7 mouse cellular contexts compared by ENCODE assay signal in the genomic region with DNA sequence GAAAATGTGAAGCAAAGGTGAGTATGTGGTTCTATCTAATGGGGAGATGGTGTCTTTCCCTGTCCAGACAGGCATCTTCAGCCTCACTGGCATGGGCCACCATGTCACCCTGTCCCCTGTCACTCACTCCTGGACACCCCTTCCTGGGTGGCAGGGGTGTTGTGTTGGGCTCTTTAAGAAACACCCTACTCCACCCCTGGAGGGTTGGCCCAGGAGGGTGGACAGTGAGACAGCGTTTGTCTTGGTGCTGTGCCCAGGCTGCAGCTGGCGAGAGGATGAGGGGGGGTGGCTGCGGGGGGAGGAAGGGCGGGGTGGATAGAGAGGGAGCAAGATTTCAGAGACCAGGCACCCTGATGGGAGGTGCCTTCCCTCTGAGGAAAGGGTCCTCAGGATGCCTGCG. TPM values are rescaled to one million over a fixed set of nuclear protein-coding genes. Genes with fewer than 3 reads are reported as not detected.
DNase-seq lines count a peak whose midpoint lies in the region; ATAC-seq lines count a peak whose summit lies in the region.

No protein-coding gene starts in this region.

- no peak overlapping the region; the same call in 1 of the 2 replicates for H3K9ac ChIP-seq in heart, embryonic 14.5 days (ENCODE audit: low read length)
- H3K9ac ChIP-seq in stomach, embryonic 15.5 days = no peak overlapping the region

- H3K9me3 ChIP-seq in heart, embryonic 14.5 days (ENCODE audit: control insufficient read depth, low read length) = no peaks in the 10 kb centered on the region
- H3K9me3 ChIP-seq in stomach, embryonic 15.5 days = no peaks in the 10 kb centered on the region

- DNase-seq in Muller cell, postnatal 12 days (ENCODE audit: inconsistent ontology term) = peak; percentile 76
- peak; percentile 85 for DNase-seq in adrenal gland, postnatal 10 days
- DNase-seq in kidney, postnatal 14 days = peak; percentile 83

- H3K27me3 ChIP-seq in heart, embryonic 14.5 days (ENCODE audit: control insufficient read depth, insufficient read depth, low read length) = no peaks in the 10 kb centered on the region
- H3K27me3 ChIP-seq in stomach, embryonic 15.5 days (replicated peaks) = no peaks in the 10 kb centered on the region

- peak overlapping the region; percentile 52 for H3K4me2 ChIP-seq in heart, embryonic 14.5 days (ENCODE audit: low read length)
- H3K4me2 ChIP-seq in stomach, embryonic 15.5 days = peak overlapping the region; percentile 28; the same call in 1 of the 2 replicates

- peaks cover 50% of the 10 kb centered on the region for H3K36me3 ChIP-seq in heart, embryonic 14.5 days (ENCODE audit: control insufficient read depth, insufficient read depth, low read length)
- peaks cover 14% of the 10 kb centered on the region for H3K36me3 ChIP-seq in stomach, embryonic 15.5 days

- 38% methylated on average over 5 of the region's 5 CpGs for WGBS in heart, embryonic 14.5 days
- 42% methylated on average over 5 of the region's 5 CpGs for WGBS in stomach, embryonic 15.5 days

- H3K4me1 ChIP-seq in heart, embryonic 14.5 days (ENCODE audit: control insufficient read depth in 2 of 2, insufficient read depth in 2 of 2, low read length in 2 of 2) = peaks cover 63 to 86% of the 10 kb centered on the region in 2 experiments
- peaks cover 83% of the 10 kb centered on the region for H3K4me1 ChIP-seq in stomach, embryonic 15.5 days

- no peak for ATAC-seq in heart, embryonic 14.5 days (ENCODE audit: insufficient number of reproducible peaks, insufficient read depth, low FRiP score, low read depth)
- ATAC-seq in stomach, embryonic 15.5 days (ENCODE audit: insufficient read depth, low FRiP score, low read depth) = no peak
- no peak for ATAC-seq in erythroid progenitor cell, adult 5-6 weeks (replicated peaks; ENCODE audit: low FRiP score, poor library complexity, severe bottlenecking)
- ATAC-seq in inflammation-experienced regulatory T-cells, adult 6 months = no peak

- peak overlapping the region; percentile 15 to 42; a peak in 3 of 4 replicates for H3K27ac ChIP-seq in heart, embryonic 14.5 days (replicated peaks in 1 of 2; ENCODE audit: control insufficient read depth in 1 of 2, insufficient read depth in 1 of 2, low read depth in 2 of 2, low read length in 2 of 2)
- 0 out of 2 replicates have a peak overlapping the region, but pooled peaks have one; percentile 1 for H3K27ac ChIP-seq in stomach, embryonic 15.5 days

- H3K4me3 ChIP-seq in heart, embryonic 14.5 days (ENCODE audit: control insufficient read depth in 1 of 2, insufficient read depth in 1 of 2, low read depth in 1 of 2, low read length in 2 of 2) = no peak overlapping the region
- H3K4me3 ChIP-seq in stomach, embryonic 15.5 days (replicated peaks) = no peak overlapping the region

RNA-seq across cellular contexts. Expression of a gene that starts 5.1 kb away (rescaled TPM):
- total RNA-seq in adrenal gland, postnatal 10 days (2021) = 10 to 100 TPM; 64.5 to 84.6 TPM
- polyA plus RNA-seq in heart, embryonic 14.5 days (2014; fragmentation: Nextera tagmentation; extraction: Ambion mirVana) = 27.2 and 30.1 TPM in 2 replicates
- 34.6 and 34.7 TPM in 2 replicates for polyA plus RNA-seq in stomach, embryonic 15.5 days (2015; fragmentation: Nextera tagmentation; extraction: Ambion mirVana)
- 0.36 TPM in 1 of 2 replicates, not detected in the other for total RNA-seq in erythroid progenitor cell, adult 5-6 weeks (2015; ENCODE audit: low replicate concordance)
- total RNA-seq in erythroid progenitor cell, adult 5-6 weeks (2017; ENCODE audit: low replicate concordance) = not detected in 2 replicates
- 1 to 10 TPM; 3.3 to 4.2 (median 3.8) TPM for polyA plus RNA-seq in inflammation-experienced regulatory T-cells, adult 6 months (2017; shearing (Covaris generic))

RNA-seq across cellular contexts. Expression of a gene that starts 30.7 kb away (rescaled TPM):
- 10 to 100 TPM; 27.4 to 31.5 TPM for total RNA-seq in adrenal gland, postnatal 10 days (2021)
- 12.0 and 12.4 TPM in 2 replicates for polyA plus RNA-seq in heart, embryonic 14.5 days (2014; fragmentation: Nextera tagmentation; extraction: Ambion mirVana)
- polyA plus RNA-seq in stomach, embryonic 15.5 days (2015; fragmentation: Nextera tagmentation; extraction: Ambion mirVana) = 25.0 and 25.2 TPM in 2 replicates
- total RNA-seq in erythroid progenitor cell, adult 5-6 weeks (2015; ENCODE audit: low replicate concordance) = 2.5 and 5.4 TPM in 2 replicates
- total RNA-seq in erythroid progenitor cell, adult 5-6 weeks (2017; ENCODE audit: low replicate concordance) = 2.3 and 16.0 TPM in 2 replicates
- polyA plus RNA-seq in inflammation-experienced regulatory T-cells, adult 6 months (2017; shearing (Covaris generic)) = 10 to 100 TPM; 32.1 to 44.8 (median 33.6) TPM

RNA-seq across cellular contexts. Expression of a gene that starts 31.8 kb away (rescaled TPM):
- 100 to 1,000 TPM; 248 to 266 TPM for total RNA-seq in adrenal gland, postnatal 10 days (2021)
- polyA plus RNA-seq in heart, embryonic 14.5 days (2014; fragmentation: Nextera tagmentation; extraction: Ambion mirVana) = 70.8 and 78.0 TPM in 2 replicates
- 107 and 116 TPM in 2 replicates for polyA plus RNA-seq in stomach, embryonic 15.5 days (2015; fragmentation: Nextera tagmentation; extraction: Ambion mirVana)
- total RNA-seq in erythroid progenitor cell, adult 5-6 weeks (2015; ENCODE audit: low replicate concordance) = 34.2 and 49.9 TPM in 2 replicates
- total RNA-seq in erythroid progenitor cell, adult 5-6 weeks (2017; ENCODE audit: low replicate concordance) = 89.8 and 92.8 TPM in 2 replicates
- polyA plus RNA-seq in inflammation-experienced regulatory T-cells, adult 6 months (2017; shearing (Covaris generic)) = 100 to 1,000 TPM in 2 of 3 experiments, 10 to 100 TPM in 1; 90.5 to 131 (median 129) TPM

RNA-seq across cellular contexts. Expression of a gene that starts 38.8 kb away (rescaled TPM):
- 10 to 100 TPM; 40.3 to 48.1 TPM for total RNA-seq in adrenal gland, postnatal 10 days (2021)
- 6.5 and 7.7 TPM in 2 replicates for polyA plus RNA-seq in heart, embryonic 14.5 days (2014; fragmentation: Nextera tagmentation; extraction: Ambion mirVana)
- polyA plus RNA-seq in stomach, embryonic 15.5 days (2015; fragmentation: Nextera tagmentation; extraction: Ambion mirVana) = 13.2 and 18.2 TPM in 2 replicates
- not detected in 2 replicates for total RNA-seq in erythroid progenitor cell, adult 5-6 weeks (2015; ENCODE audit: low replicate concordance)
- total RNA-seq in erythroid progenitor cell, adult 5-6 weeks (2017; ENCODE audit: low replicate concordance) = not detected in 2 replicates
- under 1 TPM in 1 of 3 experiments, not detected in 2; 0.33 TPM for polyA plus RNA-seq in inflammation-experienced regulatory T-cells, adult 6 months (2017; shearing (Covaris generic))

RNA-seq across cellular contexts. Expression of a gene that starts 45.0 kb away (rescaled TPM):
- 1 to 10 TPM; 4.9 to 8.1 TPM for total RNA-seq in adrenal gland, postnatal 10 days (2021)
- polyA plus RNA-seq in heart, embryonic 14.5 days (2014; fragmentation: Nextera tagmentation; extraction: Ambion mirVana) = 0.20 and 0.32 TPM in 2 replicates
- 5.9 and 6.2 TPM in 2 replicates for polyA plus RNA-seq in stomach, embryonic 15.5 days (2015; fragmentation: Nextera tagmentation; extraction: Ambion mirVana)
- 1.1 and 5.0 TPM in 2 replicates for total RNA-seq in erythroid progenitor cell, adult 5-6 weeks (2015; ENCODE audit: low replicate concordance)
- total RNA-seq in erythroid progenitor cell, adult 5-6 weeks (2017; ENCODE audit: low replicate concordance) = 1.0 and 1.7 TPM in 2 replicates
- polyA plus RNA-seq in inflammation-experienced regulatory T-cells, adult 6 months (2017; shearing (Covaris generic)) = 1 to 10 TPM in 2 of 3 experiments, under 1 TPM in 1; 0.94 to 4.9 (median 1.3) TPM
